Mouse (Mus musculus): Measurements from ENCODE around the gene Serpinh1. TPM values are rescaled to one million over a fixed set of nuclear protein-coding genes. Genes with fewer than 3 reads are reported as not detected.
A peak's percentile ranks its signal among the peaks of the same experiment; 100 is the strongest.

The Serpinh1 gene
- polyA plus RNA-seq, 1 experiment from 2014 or later, result 579 TPM

GRCm38 (mm10) chr7:99316207-99316606, 36.8 kb downstream of the Serpinh1 start:
- H3K4me3 ChIP-seq (ENCODE audit: low read depth, low read length), result no peak overlapping the region
- 60% methylated on average over 7 of the region's 7 CpGs for WGBS
- no peaks in the 10 kb centered on the region for H3K36me3 ChIP-seq (ENCODE audit: insufficient read depth, low read length)
- H3K9ac ChIP-seq (replicated peaks; ENCODE audit: low read depth), result no peak overlapping the region
- H3K27me3 ChIP-seq (replicated peaks; ENCODE audit: insufficient read depth, low read length), result no peaks in the 10 kb centered on the region
- peak overlapping the region; percentile 80 for H3K27ac ChIP-seq (ENCODE audit: low read length)
- ATAC-seq, result peak; percentile 89
- no peaks in the 10 kb centered on the region for H3K9me3 ChIP-seq (ENCODE audit: low read length)
- peaks cover 18% of the 10 kb centered on the region for H3K4me1 ChIP-seq (ENCODE audit: insufficient read depth, low read depth, low read length)
- TF ChIP-seq CTCF (IDR thresholded peaks at IDR 0.05), result no peak
- peak; percentile 91 for TF ChIP-seq EP300 (IDR thresholded peaks at IDR 0.05)
- no peak overlapping the region for H3K4me2 ChIP-seq (replicated peaks; ENCODE audit: low read depth, low read length)
- peak; percentile 86 for DNase-seq (ENCODE audit: low spot score)

GRCm38 (mm10) chr7:99314565-99314964, 38.5 kb downstream of the Serpinh1 start:
- H3K9ac ChIP-seq (replicated peaks; ENCODE audit: low read depth), result no peak overlapping the region
- ATAC-seq (no peak), DNase-seq (ENCODE audit: low spot score) (peak; percentile 49)
- 50% methylated on average over 4 of the region's 4 CpGs for WGBS
- H3K4me1 ChIP-seq (ENCODE audit: insufficient read depth, low read depth, low read length), result peaks cover 12% of the 10 kb centered on the region; the same call in 1 of the 2 replicates
- no peak overlapping the region for H3K4me3 ChIP-seq (ENCODE audit: low read depth, low read length)
- no peaks in the 10 kb centered on the region for H3K9me3 ChIP-seq (ENCODE audit: low read length)
- H3K27me3 ChIP-seq (replicated peaks; ENCODE audit: insufficient read depth, low read length), result no peaks in the 10 kb centered on the region
- H3K4me2 ChIP-seq (replicated peaks; ENCODE audit: low read depth, low read length), result no peak overlapping the region
- H3K36me3 ChIP-seq (ENCODE audit: insufficient read depth, low read length), result no peaks in the 10 kb centered on the region
- H3K27ac ChIP-seq (ENCODE audit: low read length), result peak overlapping the region; percentile 80; the same call in 1 of the 2 replicates
- no peak for TF ChIP-seq CTCF (IDR thresholded peaks at IDR 0.05)
- TF ChIP-seq EP300 (IDR thresholded peaks at IDR 0.05), result no peak

DNA sequence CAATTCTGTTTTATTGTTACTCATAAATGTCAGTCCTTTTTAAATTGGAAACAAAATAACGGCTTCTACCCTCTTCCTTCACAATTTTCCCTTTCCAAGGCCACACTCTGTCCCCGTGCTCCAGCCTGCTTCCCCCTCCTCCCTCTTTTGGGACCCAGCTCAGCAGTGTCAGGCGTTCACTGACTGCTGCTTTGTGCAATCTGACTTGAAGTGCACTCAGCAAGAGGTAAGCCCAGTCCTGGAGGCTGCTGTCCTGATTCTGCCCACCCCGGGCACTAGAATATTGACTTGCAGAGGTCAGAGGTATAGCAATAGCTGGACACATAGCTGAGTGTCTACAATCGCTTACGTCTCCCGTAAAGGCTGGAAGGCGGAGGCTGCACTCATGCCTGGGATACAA, 39.8 kb downstream of the Serpinh1 start:
- no peak overlapping the region for H3K4me2 ChIP-seq (replicated peaks; ENCODE audit: low read depth, low read length)
- no peak overlapping the region for H3K9ac ChIP-seq (replicated peaks; ENCODE audit: low read depth)
- H3K36me3 ChIP-seq (ENCODE audit: insufficient read depth, low read length), result no peaks in the 10 kb centered on the region
- no peaks in the 10 kb centered on the region for H3K27me3 ChIP-seq (replicated peaks; ENCODE audit: insufficient read depth, low read length)
- DNase-seq (ENCODE audit: low spot score), result peak; percentile 29
- no peaks in the 10 kb centered on the region for H3K9me3 ChIP-seq (ENCODE audit: low read length)
- ATAC-seq, result no peak
- TF ChIP-seq CTCF (IDR thresholded peaks at IDR 0.05) (no peak), EP300 (IDR thresholded peaks at IDR 0.05) (no peak)
- no peak overlapping the region for H3K4me3 ChIP-seq (ENCODE audit: low read depth, low read length)
- peaks cover 12% of the 10 kb centered on the region; the same call in 1 of the 2 replicates for H3K4me1 ChIP-seq (ENCODE audit: insufficient read depth, low read depth, low read length)
- WGBS, result 46% methylated on average over 8 of the region's 8 CpGs
- H3K27ac ChIP-seq (ENCODE audit: low read length), result peak overlapping the region; percentile 62

DNA sequence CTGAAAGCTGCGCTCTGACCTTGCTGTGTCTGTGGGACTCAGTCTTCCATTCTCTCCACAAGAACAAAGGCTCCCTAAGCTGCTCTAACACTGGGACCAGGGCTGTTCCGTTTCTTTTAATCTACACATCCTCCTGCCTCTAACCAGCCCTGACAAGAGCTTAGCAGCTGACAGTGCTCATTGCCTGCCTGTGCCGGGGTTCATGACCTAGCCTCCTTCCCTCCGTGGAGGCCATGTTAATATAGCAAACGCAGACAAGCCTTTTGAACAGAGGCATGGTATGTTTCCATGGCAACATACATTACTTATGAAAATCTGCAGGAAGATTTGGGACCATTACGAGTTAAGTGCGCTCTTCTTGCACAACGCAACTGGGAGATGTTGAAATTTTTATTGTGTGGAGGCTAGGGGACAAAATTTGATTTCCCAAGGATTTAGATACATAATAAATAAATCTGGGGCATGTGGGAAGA, 40.3 kb downstream of the Serpinh1 start:
- Histone ChIP-seq H3K4me3 (ENCODE audit: low read depth, low read length) (no peak overlapping the region), H3K9me3 (ENCODE audit: low read length) (no peaks in the 10 kb centered on the region), H3K27ac (ENCODE audit: low read length) (no peak overlapping the region), H3K36me3 (ENCODE audit: insufficient read depth, low read length) (no peaks in the 10 kb centered on the region), H3K4me2 (replicated peaks; ENCODE audit: low read depth, low read length) (no peak overlapping the region), H3K9ac (replicated peaks; ENCODE audit: low read depth) (no peak overlapping the region), H3K27me3 (replicated peaks; ENCODE audit: insufficient read depth, low read length) (no peaks in the 10 kb centered on the region), H3K4me1 (ENCODE audit: insufficient read depth, low read depth, low read length) (peaks cover 12% of the 10 kb centered on the region; the same call in 1 of the 2 replicates)
- peak; percentile 86 for DNase-seq (ENCODE audit: low spot score)
- 20% methylated on average over 8 of the region's 8 CpGs for WGBS
- peak; percentile 36 for ATAC-seq
- TF ChIP-seq CTCF (IDR thresholded peaks at IDR 0.05) (no peak), EP300 (IDR thresholded peaks at IDR 0.05) (0 out of 2 replicates have a peak, but pooled peaks have one; percentile 39)

DNA sequence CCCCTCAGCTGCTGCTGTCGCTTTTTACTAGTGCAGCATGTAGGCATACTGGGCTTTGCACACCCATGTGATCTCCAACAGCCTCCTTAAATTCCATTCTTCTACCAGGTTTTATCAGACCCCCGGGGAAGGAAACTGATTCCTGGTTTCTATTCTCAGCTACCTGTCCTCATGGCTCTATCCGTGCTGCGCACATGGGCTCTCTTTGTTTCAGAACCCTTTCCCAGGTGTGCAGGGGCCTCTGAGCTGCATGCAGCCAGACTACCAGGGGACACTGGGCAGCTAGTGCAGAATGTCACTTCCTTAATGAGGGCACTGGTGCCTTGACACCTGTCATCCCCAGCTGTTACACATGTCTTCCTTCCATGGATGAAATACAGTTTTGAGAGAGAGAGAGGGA, 41.0 kb downstream of the Serpinh1 start:
- WGBS, result 56% methylated on average over 4 of the region's 4 CpGs

GRCm38 (mm10) chr7:99311433-99311832, 41.6 kb downstream of the Serpinh1 start:
- TF ChIP-seq EP300 (IDR thresholded peaks at IDR 0.05), result no peak

More for the DNA sequence above, 41.0 kb downstream of the Serpinh1 start:
- no peak for DNase-seq (ENCODE audit: low spot score)
- Histone ChIP-seq H3K27me3 (replicated peaks; ENCODE audit: insufficient read depth, low read length) (no peaks in the 10 kb centered on the region), H3K4me1 (ENCODE audit: insufficient read depth, low read depth, low read length) (peaks cover 12% of the 10 kb centered on the region; the same call in 1 of the 2 replicates), H3K9ac (replicated peaks; ENCODE audit: low read depth) (no peak overlapping the region), H3K4me3 (ENCODE audit: low read depth, low read length) (no peak overlapping the region), H3K4me2 (replicated peaks; ENCODE audit: low read depth, low read length) (no peak overlapping the region), H3K27ac (ENCODE audit: low read length) (no peak overlapping the region), H3K9me3 (ENCODE audit: low read length) (no peaks in the 10 kb centered on the region), H3K36me3 (ENCODE audit: insufficient read depth, low read length) (no peaks in the 10 kb centered on the region)
- ATAC-seq, result no peak
- no peak for TF ChIP-seq EP300 (IDR thresholded peaks at IDR 0.05)
- no peak for TF ChIP-seq CTCF (IDR thresholded peaks at IDR 0.05)

More at GRCm38 (mm10) chr7:99311433-99311832, 41.6 kb downstream of the Serpinh1 start:
- no peaks in the 10 kb centered on the region for H3K9me3 ChIP-seq (ENCODE audit: low read length)
- 33% methylated on average over 7 of the region's 7 CpGs for WGBS
- H3K4me3 ChIP-seq (ENCODE audit: low read depth, low read length), result no peak overlapping the region
- no peak overlapping the region for H3K9ac ChIP-seq (replicated peaks; ENCODE audit: low read depth)
- DNase-seq (ENCODE audit: low spot score), result peak; percentile 33
- no peak for ATAC-seq
- no peak overlapping the region for H3K4me2 ChIP-seq (replicated peaks; ENCODE audit: low read depth, low read length)
- no peaks in the 10 kb centered on the region for H3K36me3 ChIP-seq (ENCODE audit: insufficient read depth, low read length)
- no peak overlapping the region for H3K27ac ChIP-seq (ENCODE audit: low read length)
- peaks cover 12% of the 10 kb centered on the region; the same call in 1 of the 2 replicates for H3K4me1 ChIP-seq (ENCODE audit: insufficient read depth, low read depth, low read length)
- H3K27me3 ChIP-seq (replicated peaks; ENCODE audit: insufficient read depth, low read length), result no peaks in the 10 kb centered on the region
